Mouse (Mus musculus) gastrocnemius, postnatal 36 days (tissue): ENCODE measurements around the gene Avl9. TPM values are rescaled to one million over a fixed set of nuclear protein-coding genes. Genes with fewer than 3 reads are reported as not detected.

Experiments used
- DNase-seq, 2 experiments: peaks; one replicate each; pipeline ENCODE4 v3.0.0; 2022
- intact Hi-C: fragments of 180-260 bp; cut with DNase I; formaldehyde crosslinking; loops from one replicate; pipeline ENCODE4 v1.15.1; 2025
- long read RNA-seq, 2 experiments: library from polyadenylated mRNA; stranded (forward); transcript quantifications; one replicate each; pipeline ENCODE4 v2.0.0; 2021
- total RNA-seq, 2 experiments: library from RNA; stranded (reverse); gene quantifications; 2 replicates each; pipeline ENCODE4 v1.2.3; 2021

The Avl9 gene
- 1 to 10 TPM; 2.7 to 4.0 TPM for total RNA-seq
- long read RNA-seq, experiment 1, partial matches to known transcripts: 0 of 1 reads
- long read RNA-seq, experiment 1, other reads (novel, unspliced or antisense): 1 of 1 reads
- long read RNA-seq, experiment 2: 0 reads

- intact Hi-C loops: loop anchor here (10.0 kb wide), 1 partner anchor 210 kb away; the partner anchor contains the start of genes Nt5c3 and Vmn1r4
- peak; percentile 96 to 98 for DNase-seq
Measured at GRCm38 (mm10) chr6:56714574-56715269, at the start of gene Avl9. Gene Avl9, plus strand, starts transcription at chr6:56714899.

- DNase-seq: no peak
- intact Hi-C loops: no loop called here
Measured at GRCm38 (mm10) chr6:56688238-56688637, 26.5 kb upstream of the Avl9 start.

- DNase-seq: peak in 1 of 2 experiments; percentile 41
- intact Hi-C loops: loop anchor here (5.0 to 10.0 kb wide), 2 partner anchors 209 to 626 kb away; no protein-coding TSS in a partner anchor
Measured at GRCm38 (mm10) chr6:56691205-56691604, 23.5 kb upstream of the Avl9 start.

- intact Hi-C loops: loop anchor here (5.0 to 10.0 kb wide), 2 partner anchors 210 to 628 kb away; no protein-coding TSS in a partner anchor
- no peak for DNase-seq
Measured at GRCm38 (mm10) chr6:56692445-56692844, 22.3 kb upstream of the Avl9 start.

- DNase-seq: peak; percentile 68 to 70
- intact Hi-C loops: no loop called here
Measured at GRCm38 (mm10) chr6:56703931-56704900, 10.5 kb upstream of the Avl9 start, which contains the start of gene Lsm5. Gene Lsm5, minus strand, starts transcription at chr6:56704710.

- no peak for DNase-seq
- intact Hi-C loops: loop anchor here (10.0 kb wide), 1 partner anchor 211 kb away; the partner anchor contains the start of genes Nt5c3 and Vmn1r4
Measured at GRCm38 (mm10) chr6:56714186-56714573, 519 bp upstream of the Avl9 start.

- peak in 1 of 2 experiments; percentile 3 for DNase-seq
- intact Hi-C loops: loop anchor here (10.0 kb wide), 1 partner anchor 210 kb away; the partner anchor contains the start of genes Nt5c3 and Vmn1r4
Measured at GRCm38 (mm10) chr6:56715270-56715666, 569 bp downstream of the Avl9 start.

- no peak for DNase-seq
- intact Hi-C loops: loop anchor here (10.0 kb wide), 1 partner anchor 206 kb away; the partner anchor contains the start of genes Nt5c3 and Vmn1r4
Measured at GRCm38 (mm10) chr6:56719071-56719470, 4.4 kb downstream of the Avl9 start.

- DNase-seq: no peak
- intact Hi-C loops: no loop called here
Measured at GRCm38 (mm10) chr6:56720877-56721276, 6.2 kb downstream of the Avl9 start.

GRCm38 (mm10) chr6:56732545-56732944 is 17.8 kb downstream of the Avl9 start:
- intact Hi-C loops: no loop called here

GRCm38 (mm10) chr6:56745950-56746543 is 31.3 kb downstream of the Avl9 start:
- intact Hi-C loops: no loop called here
- DNase-seq: no peak

More at GRCm38 (mm10) chr6:56732545-56732944, 17.8 kb downstream of the Avl9 start:
- DNase-seq: no peak

GRCm38 (mm10) chr6:56753719-56754118 is 39.0 kb downstream of the Avl9 start:
- intact Hi-C loops: no loop called here
- no peak for DNase-seq

GRCm38 (mm10) chr6:56756117-56756516 is 41.4 kb downstream of the Avl9 start:
- no peak for DNase-seq
- intact Hi-C loops: no loop called here

GRCm38 (mm10) chr6:56759324-56759723 is 44.6 kb downstream of the Avl9 start:
- no peak for DNase-seq
- intact Hi-C loops: no loop called here

- intact Hi-C loops: no loop called here
- no peak for DNase-seq
Measured at GRCm38 (mm10) chr6:56765265-56765664, 50.6 kb downstream of the Avl9 start.

GRCm38 (mm10) chr6:56765696-56766095 is 51.0 kb downstream of the Avl9 start:
- no peak for DNase-seq
- intact Hi-C loops: no loop called here

- intact Hi-C loops: no loop called here
- DNase-seq: no peak
Measured at GRCm38 (mm10) chr6:56775816-56776215, 61.1 kb downstream of the Avl9 start.

- no peak for DNase-seq
- intact Hi-C loops: no loop called here
Measured at GRCm38 (mm10) chr6:56779636-56780035, 64.9 kb downstream of the Avl9 start.

- no peak for DNase-seq
- intact Hi-C loops: no loop called here
Measured at GRCm38 (mm10) chr6:56783561-56784272, 69.0 kb downstream of the Avl9 start.
